Mouse (Mus musculus): ENCODE data around the gene Gm10181. TPM values are rescaled to one million over a fixed set of nuclear protein-coding genes. Genes with fewer than 3 reads are reported as not detected.
A peak's percentile ranks its signal among the peaks of the same experiment; 100 is the strongest.
"Not testable (repeated sequence)": the region's sequence is repeated elsewhere in the genome, so short reads cannot be mapped to it uniquely, and the experiment has no call there.

Gm10181 gene
- polyA plus RNA-seq, 1 experiment from 2014 or later: not detected

GRCm38 (mm10) chr9:25090853-25091252, 1.6 kb downstream of the Gm10181 start:
- no peaks in the 10 kb centered on the region for H3K36me3 ChIP-seq
- H3K4me3 ChIP-seq: no peak overlapping the region
- H3K27ac ChIP-seq (replicated peaks): no peak overlapping the region
- WGBS: 69% methylated on average over 1 of the region's 1 CpGs
- no peaks in the 10 kb centered on the region for H3K4me1 ChIP-seq
- no peak for ATAC-seq (ENCODE audit: low FRiP score, low read depth)
- H3K27me3 ChIP-seq: no peaks in the 10 kb centered on the region
- no peak overlapping the region for H3K9ac ChIP-seq (replicated peaks)
- no peak overlapping the region for H3K4me2 ChIP-seq (replicated peaks)
- H3K9me3 ChIP-seq: no peaks in the 10 kb centered on the region

DNA sequence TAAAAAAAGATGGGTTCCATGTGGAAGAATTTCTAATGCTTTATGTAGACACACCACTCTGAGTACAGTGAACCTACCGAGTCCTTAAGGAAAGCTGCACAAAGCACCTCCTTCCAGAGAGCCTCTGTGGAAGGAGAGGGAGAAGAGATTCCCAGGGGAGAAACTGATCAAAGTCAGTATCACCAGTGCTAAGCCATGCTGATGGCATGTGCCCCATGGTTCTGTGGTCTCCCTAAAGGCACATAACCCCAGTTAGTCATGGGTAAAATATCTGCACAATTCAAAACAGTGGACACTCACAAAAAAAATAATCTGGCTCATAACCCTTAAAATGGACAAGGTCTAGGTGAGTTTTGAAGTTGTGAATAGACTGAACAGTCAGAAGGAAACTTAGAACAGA, 13.7 kb downstream of the Gm10181 start:
- Histone ChIP-seq H3K36me3 (peaks cover 33% of the 10 kb centered on the region), H3K9me3 (no peaks in the 10 kb centered on the region; the same call in 1 of the 2 replicates)
- WGBS: 96% methylated on average over 1 of the region's 1 CpGs

GRCm38 (mm10) chr9:25104638-25105037, 15.4 kb downstream of the Gm10181 start:
- H3K4me2 ChIP-seq (replicated peaks): no peak overlapping the region
- H3K36me3 ChIP-seq: peaks cover 45% of the 10 kb centered on the region
- H3K27me3 ChIP-seq: no peaks in the 10 kb centered on the region
- ATAC-seq (ENCODE audit: low FRiP score, low read depth): 0 out of 2 replicates have a peak, but pooled peaks have one; percentile 52
- H3K4me1 ChIP-seq: no peaks in the 10 kb centered on the region
- no peak overlapping the region for H3K9ac ChIP-seq (replicated peaks)
- H3K4me3 ChIP-seq: no peak overlapping the region
- no peak overlapping the region for H3K27ac ChIP-seq (replicated peaks)
- no peaks in the 10 kb centered on the region; the same call in 1 of the 2 replicates for H3K9me3 ChIP-seq

More for the DNA sequence above, 13.7 kb downstream of the Gm10181 start:
- ATAC-seq (ENCODE audit: low FRiP score, low read depth): no peak
- Histone ChIP-seq H3K27me3 (no peaks in the 10 kb centered on the region), H3K4me3 (no peak overlapping the region), H3K9ac (replicated peaks) (no peak overlapping the region), H3K4me2 (replicated peaks) (no peak overlapping the region), H3K4me1 (no peaks in the 10 kb centered on the region), H3K27ac (replicated peaks) (no peak overlapping the region)

DNA sequence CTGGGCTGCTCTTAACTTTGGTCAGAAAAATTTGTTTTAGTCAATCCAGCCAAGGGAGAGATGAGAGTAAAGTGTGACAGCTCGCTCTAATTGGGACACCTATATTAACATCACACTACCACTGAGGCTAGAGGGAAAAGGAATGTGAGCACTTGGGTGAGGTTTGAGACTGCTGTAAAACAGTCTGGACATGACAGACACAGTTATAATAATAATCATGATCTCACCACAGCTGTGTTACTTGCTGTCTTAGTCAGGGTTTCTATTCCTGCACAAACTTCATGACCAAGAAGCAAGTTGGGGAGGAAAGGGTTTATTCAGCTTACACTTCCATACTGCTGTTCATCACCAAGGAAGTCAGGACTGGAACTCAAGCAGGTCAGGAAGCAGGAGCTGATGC, 34.4 kb downstream of the Gm10181 start:
- not testable (repeated sequence) for H3K27ac ChIP-seq (replicated peaks); H3K27me3 ChIP-seq; H3K9me3 ChIP-seq; H3K9ac ChIP-seq (replicated peaks); H3K4me1 ChIP-seq; ATAC-seq (ENCODE audit: low FRiP score, low read depth); H3K4me2 ChIP-seq (replicated peaks); H3K4me3 ChIP-seq
- H3K36me3 ChIP-seq: peaks cover 46% of the 10 kb centered on the region
- 92% methylated on average over 1 of the region's 1 CpGs for WGBS

GRCm38 (mm10) chr9:25124048-25124447, 34.8 kb downstream of the Gm10181 start:
- ATAC-seq (ENCODE audit: low FRiP score, low read depth): no peak
- Histone ChIP-seq H3K27ac (replicated peaks) (no peak overlapping the region), H3K36me3 (peaks cover 43% of the 10 kb centered on the region), H3K4me3 (no peak overlapping the region), H3K4me2 (replicated peaks) (no peak overlapping the region), H3K4me1 (no peaks in the 10 kb centered on the region), H3K9me3 (no peaks in the 10 kb centered on the region), H3K27me3 (no peaks in the 10 kb centered on the region), H3K9ac (replicated peaks) (no peak overlapping the region)
- 90% methylated on average over 2 of the region's 2 CpGs for WGBS

DNA sequence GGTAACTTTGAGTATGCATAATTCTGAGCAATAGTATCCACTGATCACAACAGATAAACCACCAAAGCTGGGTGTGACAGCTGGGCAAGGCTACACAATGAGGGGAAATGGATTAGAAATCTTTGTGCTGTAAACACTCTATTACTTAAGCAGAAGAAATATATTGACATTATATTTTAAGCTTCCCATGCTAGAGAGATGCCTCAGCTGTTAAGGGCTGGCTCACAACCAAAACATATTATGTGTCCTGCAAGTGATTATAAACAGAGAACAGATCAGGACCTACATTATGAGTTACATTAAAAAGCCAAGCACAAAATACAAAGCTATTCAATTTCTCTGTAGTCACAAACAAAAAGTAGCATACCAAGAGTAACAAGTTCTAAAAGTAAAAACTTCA, 43.0 kb downstream of the Gm10181 start:
- Histone ChIP-seq H3K36me3 (peaks cover 6% of the 10 kb centered on the region; the same call in 1 of the 2 replicates), H3K4me3 (no peak overlapping the region), H3K9ac (replicated peaks) (no peak overlapping the region), H3K4me1 (no peaks in the 10 kb centered on the region), H3K9me3 (no peaks in the 10 kb centered on the region), H3K27ac (replicated peaks) (no peak overlapping the region), H3K27me3 (no peaks in the 10 kb centered on the region), H3K4me2 (replicated peaks) (no peak overlapping the region)
- ATAC-seq (ENCODE audit: low FRiP score, low read depth): no peak

DNA sequence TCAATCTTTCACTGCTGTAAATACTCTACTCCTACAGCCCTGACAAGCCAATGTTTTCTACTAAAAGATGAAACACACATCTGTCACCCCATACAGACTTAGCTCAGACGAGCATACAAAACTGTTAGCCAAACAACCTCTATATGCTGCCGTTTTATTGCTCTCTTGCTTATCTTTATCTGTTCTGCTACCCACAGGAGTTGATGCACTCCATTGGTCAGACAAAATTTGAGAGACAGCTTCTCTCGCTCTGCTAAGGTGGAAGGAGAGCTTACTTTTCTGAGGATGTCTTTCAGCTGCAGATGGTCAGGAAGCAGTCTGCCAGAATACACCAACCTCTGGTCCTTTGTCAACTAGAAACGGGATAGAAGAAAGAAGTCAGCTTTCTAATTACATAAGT, 43.7 kb downstream of the Gm10181 start:
- Histone ChIP-seq H3K27ac (replicated peaks) (no peak overlapping the region), H3K36me3 (peaks cover 6% of the 10 kb centered on the region; the same call in 1 of the 2 replicates), H3K4me3 (no peak overlapping the region), H3K27me3 (no peaks in the 10 kb centered on the region), H3K4me1 (no peaks in the 10 kb centered on the region), H3K9ac (replicated peaks) (no peak overlapping the region), H3K4me2 (replicated peaks) (no peak overlapping the region), H3K9me3 (no peaks in the 10 kb centered on the region)
- 89% methylated on average over 4 of the region's 4 CpGs for WGBS
- no peak for ATAC-seq (ENCODE audit: low FRiP score, low read depth)

DNA sequence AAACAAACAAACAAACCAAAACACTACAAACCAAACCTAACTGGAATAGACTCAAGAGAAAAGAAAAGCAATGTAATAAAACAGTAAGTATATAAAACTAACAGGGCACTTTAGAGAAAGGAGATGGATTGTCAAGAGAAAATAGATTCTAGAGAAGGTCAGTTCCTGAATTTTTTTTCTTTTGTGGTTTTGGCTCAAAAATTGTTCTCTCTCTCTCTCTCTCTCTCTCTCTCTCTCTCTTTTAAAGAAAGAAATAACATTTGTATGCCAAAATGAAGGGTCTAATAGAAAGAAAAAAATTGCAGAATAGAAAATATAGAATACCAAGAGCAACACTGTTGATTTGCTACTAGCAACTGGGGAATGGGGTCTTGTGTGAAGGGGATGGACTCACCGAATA, 49.7 kb downstream of the Gm10181 start:
- no peaks in the 10 kb centered on the region for H3K4me1 ChIP-seq
- no peak overlapping the region for H3K4me2 ChIP-seq (replicated peaks)
- H3K27ac ChIP-seq (replicated peaks): no peak overlapping the region
- H3K4me3 ChIP-seq: no peak overlapping the region
- H3K9ac ChIP-seq (replicated peaks): no peak overlapping the region
- H3K36me3 ChIP-seq: no peaks in the 10 kb centered on the region
- H3K9me3 ChIP-seq: no peaks in the 10 kb centered on the region
- H3K27me3 ChIP-seq: no peaks in the 10 kb centered on the region
- WGBS: 100% methylated on average over 1 of the region's 1 CpGs
- ATAC-seq (ENCODE audit: low FRiP score, low read depth): no peak

Other genes starting within 250 kb of the Gm10181 start
- 44.2 and 47.0 TPM in 2 replicates for gene Herpud2, start 62.4 kb downstream of the Gm10181 start, polyA plus RNA-seq (2016; fragmentation: Nextera tagmentation; extraction: Ambion mirVana)
- 258 and 270 TPM in 2 replicates for gene Sept7, start 163.0 kb downstream of the Gm10181 start, polyA plus RNA-seq (2016; fragmentation: Nextera tagmentation; extraction: Ambion mirVana)

All from midbrain, embryonic 12.5 days (tissue).